Mouse (Mus musculus): Measurements from ENCODE around the gene Tspan5.

Gene Tspan5

DNA sequence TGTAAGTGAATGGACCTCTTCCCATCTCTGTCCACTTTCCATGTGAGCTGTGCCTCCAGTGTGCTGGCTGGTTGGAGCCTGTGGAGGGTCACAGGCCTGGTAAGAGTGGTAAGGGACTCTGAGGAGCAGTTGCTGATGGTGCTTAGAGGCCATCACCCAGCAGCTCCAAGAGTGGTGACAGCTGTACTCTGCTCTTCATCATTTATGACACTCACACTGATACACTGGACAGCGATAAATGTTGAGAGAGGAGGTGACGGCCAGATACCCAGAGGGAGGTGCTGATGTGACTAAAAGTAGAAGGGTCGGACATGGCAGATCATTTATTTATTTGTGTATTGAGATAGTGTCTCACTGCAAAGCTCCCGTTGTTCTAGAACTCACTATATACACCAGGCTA is 176.2 kb downstream of the Tspan5 start:
- in situ Hi-C loops (cut with MboI, MseI) = no loop called here

DNA sequence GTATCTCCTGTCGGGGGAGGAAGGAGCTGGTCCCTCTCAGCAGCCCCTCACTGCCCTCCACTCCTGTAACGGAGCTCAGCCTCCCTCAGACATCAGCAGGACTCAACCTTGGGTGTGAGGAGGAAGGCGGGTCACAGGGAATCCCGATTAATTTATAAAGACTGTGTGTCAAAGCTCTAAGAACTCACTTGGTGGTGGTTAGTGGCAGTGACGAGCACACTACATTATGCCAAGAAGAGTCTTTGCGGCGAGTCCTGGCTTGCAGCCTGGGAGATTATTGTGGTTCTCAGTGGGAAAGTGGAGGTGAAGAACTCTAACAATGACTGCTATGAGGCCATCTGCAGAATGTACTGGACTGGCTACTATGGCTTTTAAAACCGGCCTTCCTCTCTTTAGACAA is 184.2 kb downstream of the Tspan5 start:
- in situ Hi-C loops (cut with MboI, MseI) = no loop called here

DNA sequence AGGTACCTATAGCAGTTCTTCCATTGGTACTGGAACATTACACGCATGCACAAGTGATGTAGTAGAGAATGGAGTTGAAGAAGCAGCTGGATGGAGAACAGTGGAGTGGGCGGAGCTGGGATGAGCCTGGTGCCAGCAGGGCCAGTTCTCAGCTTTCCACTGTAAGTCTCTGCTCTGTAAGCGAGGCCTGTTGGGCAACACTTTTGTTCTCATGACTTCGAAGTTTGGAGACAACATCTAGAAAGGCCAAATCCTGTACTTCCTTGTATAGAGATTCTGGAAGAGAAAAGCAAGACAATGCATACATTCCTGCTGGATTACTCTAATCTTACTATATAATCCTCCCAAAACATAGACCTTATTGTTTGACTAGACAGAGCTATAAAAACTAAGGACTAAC is 185.4 kb downstream of the Tspan5 start:
- in situ Hi-C loops (cut with MboI, MseI) = no loop called here

- in situ Hi-C loops (cut with MboI, MseI) = no loop called here
Observed at GRCm38 (mm10) chr3:138936780-138937179, 194.8 kb downstream of the Tspan5 start.

DNA sequence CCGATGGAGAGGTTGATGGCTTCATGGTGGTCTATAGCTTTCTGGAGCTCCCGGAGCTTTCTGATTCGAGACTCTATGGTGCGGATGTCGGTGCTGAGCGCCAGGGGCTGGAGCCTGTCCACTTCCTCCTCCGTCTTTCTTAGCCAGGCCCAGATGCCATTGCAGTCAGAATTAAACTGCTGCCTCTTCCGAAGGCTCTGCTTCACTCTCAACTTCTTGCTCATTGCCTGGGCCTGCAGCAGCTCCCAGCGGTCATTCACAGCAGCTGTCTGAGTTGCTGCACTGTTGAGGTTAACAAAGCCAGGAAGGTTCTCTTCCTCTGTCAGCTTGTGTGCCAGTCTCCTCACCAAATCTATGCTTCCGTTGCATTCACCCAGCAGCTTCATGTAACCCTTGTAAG is 195.2 kb downstream of the Tspan5 start:
- in situ Hi-C loops (cut with MboI, MseI) = no loop called here

- in situ Hi-C loops (cut with MboI, MseI) = no loop called here
Observed at GRCm38 (mm10) chr3:138941604-138942003, 199.6 kb downstream of the Tspan5 start.

DNA sequence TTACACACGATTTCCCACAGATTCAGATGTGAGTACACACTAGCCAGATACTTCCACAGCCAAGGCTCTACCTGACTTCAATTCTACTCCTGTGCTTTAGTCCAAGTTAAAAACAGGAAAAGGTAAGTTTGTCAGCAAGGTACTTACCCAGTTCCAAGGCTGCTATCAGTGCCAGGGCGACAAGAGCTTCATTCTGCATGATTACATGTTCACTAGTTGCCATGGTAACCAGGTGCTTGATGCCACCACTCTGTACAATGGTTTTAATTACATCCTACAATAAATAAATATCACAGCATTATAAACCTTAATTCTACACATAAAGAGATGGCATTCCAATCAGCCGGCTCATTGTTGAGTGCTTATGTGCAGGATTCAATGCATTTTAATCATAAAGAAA is 203.5 kb downstream of the Tspan5 start:
- in situ Hi-C loops (cut with MboI, MseI) = no loop called here

DNA sequence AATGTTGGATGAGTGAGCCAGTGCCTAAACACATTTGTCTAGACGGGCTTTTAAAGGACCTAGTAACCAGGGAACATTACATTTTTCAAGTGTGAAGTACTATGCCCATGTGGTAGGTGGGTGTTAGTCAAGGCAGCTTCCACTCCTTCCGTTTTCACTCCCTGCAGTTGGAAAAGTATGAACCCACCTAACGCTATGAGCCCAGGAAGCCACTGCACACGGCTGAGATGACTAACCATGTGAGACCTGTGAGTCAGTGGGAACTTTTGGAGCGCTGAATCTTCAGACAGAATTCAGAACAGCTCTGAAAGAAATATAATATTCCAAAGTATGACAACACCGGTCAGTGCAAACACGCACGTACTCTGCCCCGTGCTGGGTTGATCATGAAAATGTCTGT is 207.1 kb downstream of the Tspan5 start:
- in situ Hi-C loops (cut with MboI, MseI) = no loop called here

DNA sequence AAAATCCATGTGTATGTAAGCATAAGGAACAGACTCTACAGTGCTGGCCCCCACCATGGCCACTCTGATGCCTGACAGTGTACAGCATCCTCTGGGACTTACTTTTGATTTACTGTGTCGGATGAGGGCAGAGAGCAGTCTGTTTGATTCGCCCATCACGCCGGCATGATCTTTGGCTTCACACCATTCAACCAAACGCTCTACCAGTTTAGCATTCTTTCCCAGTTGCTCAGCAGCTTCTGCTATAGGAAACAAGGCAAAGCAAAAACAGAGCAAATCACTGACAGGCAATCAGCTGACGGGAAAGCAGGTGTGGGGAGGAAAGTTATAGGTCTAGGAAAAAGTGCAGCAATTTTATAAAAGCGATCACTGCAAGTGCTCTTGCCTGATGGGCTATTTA is 213.2 kb downstream of the Tspan5 start:
- in situ Hi-C loops (cut with MboI, MseI) = no loop called here

All from regulatory T cell (primary cell).